Mouse (Mus musculus): ENCODE results near the gene Slc24a4.

DNA sequence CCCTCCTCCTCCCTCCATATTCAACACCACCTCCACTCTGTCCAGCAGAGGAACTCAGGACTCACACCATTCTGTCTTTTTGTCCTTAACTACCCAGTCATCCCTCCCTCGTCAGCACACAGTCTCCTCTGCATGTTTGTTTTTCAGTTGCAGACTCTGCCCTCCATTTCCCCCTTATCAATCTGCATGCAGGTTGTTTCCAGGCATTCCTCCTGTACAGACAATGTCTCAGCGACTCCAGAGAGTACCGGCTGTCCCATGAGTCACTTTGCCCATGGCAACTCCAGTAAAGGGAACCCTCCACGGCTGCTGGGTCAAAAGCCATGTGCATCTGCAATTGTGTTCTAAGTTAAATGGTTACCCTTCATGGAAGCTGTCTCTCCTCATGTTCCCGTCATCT is 170.7 kb downstream of the Slc24a4 start:
- no peak for TF ChIP-seq CTCF (IDR thresholded peaks at IDR 0.05; ENCODE audit: borderline replicate concordance, extremely low read depth, insufficient read depth, insufficient read length)
- no peak for TF ChIP-seq POLR2A (IDR thresholded peaks at IDR 0.05; ENCODE audit: borderline replicate concordance, extremely low read depth, insufficient read depth, insufficient read length, poor library complexity, severe bottlenecking)

Data from brain, embryonic 14.5 days (tissue).